Mouse (Mus musculus): ENCODE results near the gene Gga1. TPM values are rescaled to one million over a fixed set of nuclear protein-coding genes. Genes with fewer than 3 reads are reported as not detected.
"Not testable (repeated sequence)": the region's sequence is repeated elsewhere in the genome, so short reads cannot be mapped to it uniquely, and the experiment has no call there.

The Gga1 gene
- polyA plus RNA-seq, 1 experiment from 2014 or later, result 50.6 TPM

DNA sequence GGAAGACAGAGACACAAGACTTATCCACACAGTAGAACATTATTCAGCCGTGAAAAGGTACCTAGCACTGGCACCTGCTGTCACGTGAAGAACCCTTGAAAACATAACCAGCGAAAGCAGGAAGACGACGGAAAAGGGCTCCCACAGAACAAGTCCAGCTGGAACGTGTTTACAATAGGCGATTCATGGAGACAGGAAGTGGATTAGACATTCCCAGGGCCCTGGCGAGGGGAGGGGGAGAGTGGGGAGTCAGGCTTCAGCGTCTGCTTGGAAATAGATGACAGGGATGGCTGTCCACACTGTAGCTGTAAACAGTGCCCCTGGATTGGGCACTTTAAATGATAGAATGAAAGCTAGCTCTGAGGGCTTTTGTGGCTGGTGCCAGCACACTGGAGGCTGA lies 8.6 kb upstream of the Gga1 start:
- no peak overlapping the region for H3K4me2 ChIP-seq
- peak overlapping the region; percentile 71 for H3K27ac ChIP-seq
- no peaks in the 10 kb centered on the region for H3K9me3 ChIP-seq
- peak; percentile 76 for ATAC-seq (ENCODE audit: low FRiP score)
- H3K4me1 ChIP-seq (replicated peaks), result no peaks in the 10 kb centered on the region; the same call in 1 of the 2 replicates
- no peaks in the 10 kb centered on the region for H3K36me3 ChIP-seq
- 18% methylated on average over 9 of the region's 9 CpGs for WGBS
- H3K9ac ChIP-seq, result no peak overlapping the region
- no peak overlapping the region for H3K4me3 ChIP-seq
- no peaks in the 10 kb centered on the region; the same call in 1 of the 2 replicates for H3K27me3 ChIP-seq

DNA sequence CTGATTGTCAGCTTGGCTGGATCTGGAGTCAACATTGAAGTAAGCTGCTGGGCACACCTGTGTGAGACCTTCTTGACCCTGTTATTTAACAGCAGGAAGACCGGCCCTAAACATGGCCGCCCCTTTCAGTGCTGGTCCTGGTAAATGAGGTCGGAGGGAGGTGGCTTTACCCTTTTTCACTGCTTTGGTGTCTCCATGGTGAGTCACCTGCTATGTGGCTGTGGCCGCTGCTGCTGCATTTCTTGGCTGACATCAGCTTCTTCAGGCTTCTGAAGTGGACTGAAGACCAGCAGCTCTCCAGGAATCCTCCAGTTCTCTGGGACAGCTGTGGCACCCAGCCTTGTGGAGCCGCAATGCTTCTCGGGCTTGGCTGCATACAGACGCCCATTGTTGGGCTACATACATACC lies 8.2 kb upstream of the Gga1 start:
- H3K4me2 ChIP-seq, result no peak overlapping the region
- 45% methylated on average over 7 of the region's 7 CpGs for WGBS
- peak; percentile 47 for ATAC-seq (ENCODE audit: low FRiP score)

DNA sequence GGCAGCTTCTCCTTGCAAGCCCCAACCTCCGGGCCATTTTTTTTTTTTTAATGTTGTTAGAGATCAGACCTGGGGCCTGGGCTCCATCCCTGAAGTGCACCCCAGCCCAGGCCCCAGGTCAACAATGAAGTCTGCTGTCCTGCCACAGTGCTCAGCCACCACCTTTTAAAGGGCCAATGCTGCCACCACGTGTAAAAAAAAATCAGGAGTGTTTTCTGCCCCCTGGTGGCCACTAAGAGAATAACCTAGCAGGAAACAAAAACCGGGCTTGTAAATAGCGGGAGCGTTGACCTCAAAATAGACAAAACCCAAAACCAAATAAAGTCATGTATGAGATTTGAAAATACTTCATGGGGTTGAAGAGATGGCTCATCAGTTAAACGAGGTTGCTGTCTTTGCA lies 7.2 kb upstream of the Gga1 start:
- ATAC-seq (ENCODE audit: low FRiP score), result no peak
- Histone ChIP-seq H3K9me3 (no peaks in the 10 kb centered on the region), H3K27ac (no peak overlapping the region), H3K4me3 (no peak overlapping the region), H3K4me1 (replicated peaks) (no peaks in the 10 kb centered on the region; the same call in 1 of the 2 replicates), H3K27me3 (no peaks in the 10 kb centered on the region; the same call in 1 of the 2 replicates), H3K9ac (no peak overlapping the region), H3K4me2 (no peak overlapping the region), H3K36me3 (no peaks in the 10 kb centered on the region)
- WGBS, result 29% methylated on average over 6 of the region's 6 CpGs

More for the DNA sequence above, 8.2 kb upstream of the Gga1 start:
- Histone ChIP-seq H3K4me1 (replicated peaks) (no peaks in the 10 kb centered on the region; the same call in 1 of the 2 replicates), H3K4me3 (no peak overlapping the region), H3K27ac (peak overlapping the region; percentile 71), H3K36me3 (no peaks in the 10 kb centered on the region), H3K27me3 (no peaks in the 10 kb centered on the region; the same call in 1 of the 2 replicates), H3K9me3 (no peaks in the 10 kb centered on the region), H3K9ac (no peak overlapping the region)

DNA sequence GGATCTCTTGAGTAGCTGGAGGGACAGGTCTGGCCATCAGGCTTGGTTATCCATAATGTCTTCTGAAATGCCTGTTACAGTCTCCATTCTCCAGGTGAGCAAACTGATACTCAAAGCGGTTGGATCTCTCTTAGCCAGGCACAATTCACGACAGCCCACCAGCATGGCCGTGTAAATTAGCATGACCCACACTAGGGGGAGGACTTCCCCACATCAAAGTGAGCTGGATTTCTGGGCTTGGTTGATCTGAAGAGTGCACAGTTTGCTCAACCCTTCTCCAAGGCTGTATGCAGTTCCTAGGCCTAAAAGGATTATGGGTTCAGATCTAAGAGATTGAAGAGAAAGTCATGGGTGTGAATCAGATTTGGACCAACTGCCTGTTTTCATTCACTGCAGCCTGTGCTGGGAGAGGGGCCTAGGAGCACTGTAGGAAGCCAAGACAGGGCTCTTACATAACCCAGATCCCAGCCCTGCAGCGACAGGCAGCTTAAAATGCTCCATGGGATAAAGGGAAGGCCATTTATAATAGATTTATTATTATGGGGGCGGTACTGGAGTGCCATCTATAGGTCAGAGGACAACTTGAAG lies 4.9 kb upstream of the Gga1 start:
- ATAC-seq (ENCODE audit: low FRiP score), result no peak
- Histone ChIP-seq H3K27ac (no peak overlapping the region), H3K36me3 (no peaks in the 10 kb centered on the region), H3K27me3 (no peaks in the 10 kb centered on the region), H3K4me3 (no peak overlapping the region), H3K4me2 (no peak overlapping the region), H3K4me1 (replicated peaks) (peaks cover 15% of the 10 kb centered on the region), H3K9ac (no peak overlapping the region), H3K9me3 (no peaks in the 10 kb centered on the region)
- 56% methylated on average over 5 of the region's 5 CpGs for WGBS

DNA sequence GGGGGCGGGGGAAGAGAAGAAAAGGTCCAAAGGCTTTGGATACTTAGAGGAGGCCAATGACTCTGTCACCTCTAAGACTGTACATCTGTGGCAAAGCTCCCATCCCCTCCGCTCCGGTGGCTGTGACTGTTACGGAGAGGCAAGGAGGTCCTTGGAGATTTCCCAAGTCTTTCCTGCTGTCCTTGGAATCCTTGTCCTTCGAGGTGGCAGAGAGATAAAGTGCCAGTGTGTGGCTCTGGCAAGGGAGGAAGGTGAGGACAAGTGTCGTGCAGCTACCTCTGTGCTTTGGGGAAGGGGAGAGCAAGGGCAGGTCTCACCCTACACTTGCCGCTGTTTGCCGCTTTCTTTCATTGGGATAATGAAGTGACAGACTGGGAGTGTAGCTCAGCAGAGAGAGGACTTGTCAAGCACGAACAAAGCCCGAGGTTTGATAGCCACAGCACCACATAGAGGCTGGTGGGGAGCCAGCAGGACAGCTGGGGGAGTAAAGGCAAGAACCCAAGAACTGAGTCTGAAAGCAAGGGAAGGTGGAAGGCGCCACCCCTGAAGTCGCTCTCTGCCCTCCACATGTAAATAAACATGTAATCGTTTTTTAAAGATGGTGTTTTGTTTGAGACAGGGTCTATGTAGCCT lies 3.1 kb upstream of the Gga1 start:
- Histone ChIP-seq H3K4me1 (replicated peaks) (peaks cover 25% of the 10 kb centered on the region), H3K36me3 (no peaks in the 10 kb centered on the region), H3K27me3 (no peaks in the 10 kb centered on the region), H3K4me2 (no peak overlapping the region), H3K4me3 (no peak overlapping the region), H3K9ac (peak overlapping the region; percentile 25; the same call in 1 of the 2 replicates), H3K27ac (no peak overlapping the region), H3K9me3 (no peaks in the 10 kb centered on the region)
- WGBS, result 49% methylated on average over 13 of the region's 13 CpGs
- no peak for ATAC-seq (ENCODE audit: low FRiP score)

DNA sequence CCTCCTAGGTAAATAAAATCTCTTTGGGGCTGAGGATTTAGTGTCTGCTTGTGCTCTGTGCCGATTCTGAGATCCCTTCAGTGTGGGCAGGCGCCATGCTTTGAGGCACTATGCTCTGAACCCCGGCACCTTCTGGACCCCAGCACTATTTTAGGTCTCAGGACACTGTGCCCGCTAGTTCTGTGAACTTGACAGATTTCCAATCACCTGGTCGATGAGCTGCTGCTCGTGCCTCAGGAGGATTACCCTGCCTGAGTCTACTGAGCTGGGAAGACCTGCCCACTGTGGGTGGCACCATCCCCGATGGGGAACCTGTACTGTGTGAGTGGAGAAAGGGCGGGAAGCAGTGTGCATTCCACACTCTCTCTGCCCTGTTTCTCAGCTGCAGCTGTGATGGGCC lies 2.0 kb upstream of the Gga1 start:
- Histone ChIP-seq H3K4me1 (replicated peaks) (peaks cover 35% of the 10 kb centered on the region), H3K4me2 (no peak overlapping the region), H3K36me3 (peaks cover 5% of the 10 kb centered on the region; the same call in 1 of the 2 replicates), H3K9me3 (no peaks in the 10 kb centered on the region), H3K27me3 (no peaks in the 10 kb centered on the region), H3K9ac (peak overlapping the region; percentile 91; the same call in 1 of the 2 replicates), H3K27ac (peak overlapping the region; percentile 99), H3K4me3 (no peak overlapping the region)
- WGBS, result 80% methylated on average over 8 of the region's 8 CpGs
- ATAC-seq (ENCODE audit: low FRiP score), result no peak

DNA sequence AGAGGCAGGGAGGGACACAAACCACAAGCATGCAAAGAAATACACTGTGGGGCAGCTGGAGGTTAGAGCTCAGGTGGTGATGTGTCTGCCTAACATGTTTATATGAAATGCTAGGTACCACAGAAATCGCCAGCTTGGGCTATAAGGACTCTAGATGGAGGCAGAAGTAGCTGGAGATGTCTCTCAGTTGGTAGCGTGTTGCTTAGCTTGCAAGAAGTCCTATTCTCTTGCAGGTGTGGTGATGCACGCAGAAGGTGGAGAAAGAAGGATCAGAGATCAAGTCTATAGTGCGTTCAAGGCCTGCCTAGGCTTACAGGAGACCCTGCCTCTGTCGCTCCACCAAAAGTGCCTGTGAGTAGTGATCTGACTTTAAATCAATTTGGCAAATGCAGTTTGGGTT lies 1.5 kb upstream of the Gga1 start:
- peak overlapping the region; percentile 74 for H3K4me3 ChIP-seq
- no peaks in the 10 kb centered on the region for H3K27me3 ChIP-seq
- peak overlapping the region; percentile 99 for H3K27ac ChIP-seq
- peak overlapping the region; percentile 94 for H3K4me2 ChIP-seq
- WGBS, result 82% methylated on average over 5 of the region's 5 CpGs
- peak overlapping the region; percentile 91 for H3K9ac ChIP-seq
- peaks cover 10% of the 10 kb centered on the region; the same call in 1 of the 2 replicates for H3K36me3 ChIP-seq
- no peaks in the 10 kb centered on the region for H3K9me3 ChIP-seq
- peaks cover 35% of the 10 kb centered on the region for H3K4me1 ChIP-seq (replicated peaks)
- ATAC-seq (ENCODE audit: low FRiP score), result no peak

DNA sequence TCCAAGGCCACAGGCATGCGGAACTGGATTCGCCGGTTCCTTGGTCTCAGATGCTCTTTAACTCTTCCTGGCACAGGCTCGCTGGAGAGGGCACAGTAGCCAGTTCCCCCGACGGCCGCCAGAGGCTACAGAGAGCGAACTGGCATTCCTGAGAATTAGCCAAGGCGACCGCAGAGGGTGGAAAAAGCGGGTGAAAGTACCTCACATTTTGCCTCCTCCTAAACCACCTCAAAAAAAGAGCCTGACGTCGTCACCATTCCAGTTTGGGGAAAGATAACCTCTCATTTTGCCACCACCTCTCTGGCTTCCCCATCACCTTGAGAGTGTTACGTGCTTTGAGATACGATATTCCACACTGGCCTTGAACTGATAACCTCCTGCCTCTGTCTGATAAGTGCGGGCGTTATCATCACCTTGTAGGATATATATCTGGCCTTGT lies 713 bp upstream of the Gga1 start:
- H3K36me3 ChIP-seq, result peaks cover 17% of the 10 kb centered on the region
- no peaks in the 10 kb centered on the region for H3K9me3 ChIP-seq
- peak; percentile 19; the same call in 1 of the 2 replicates for ATAC-seq (ENCODE audit: low FRiP score)
- H3K4me1 ChIP-seq (replicated peaks), result peaks cover 35% of the 10 kb centered on the region
- peak overlapping the region; percentile 94 for H3K4me2 ChIP-seq
- 3% methylated on average over 17 of the region's 17 CpGs for WGBS
- peak overlapping the region; percentile 91 for H3K9ac ChIP-seq
- peak overlapping the region; percentile 74 for H3K4me3 ChIP-seq
- peak overlapping the region; percentile 99 for H3K27ac ChIP-seq
- no peaks in the 10 kb centered on the region for H3K27me3 ChIP-seq

DNA sequence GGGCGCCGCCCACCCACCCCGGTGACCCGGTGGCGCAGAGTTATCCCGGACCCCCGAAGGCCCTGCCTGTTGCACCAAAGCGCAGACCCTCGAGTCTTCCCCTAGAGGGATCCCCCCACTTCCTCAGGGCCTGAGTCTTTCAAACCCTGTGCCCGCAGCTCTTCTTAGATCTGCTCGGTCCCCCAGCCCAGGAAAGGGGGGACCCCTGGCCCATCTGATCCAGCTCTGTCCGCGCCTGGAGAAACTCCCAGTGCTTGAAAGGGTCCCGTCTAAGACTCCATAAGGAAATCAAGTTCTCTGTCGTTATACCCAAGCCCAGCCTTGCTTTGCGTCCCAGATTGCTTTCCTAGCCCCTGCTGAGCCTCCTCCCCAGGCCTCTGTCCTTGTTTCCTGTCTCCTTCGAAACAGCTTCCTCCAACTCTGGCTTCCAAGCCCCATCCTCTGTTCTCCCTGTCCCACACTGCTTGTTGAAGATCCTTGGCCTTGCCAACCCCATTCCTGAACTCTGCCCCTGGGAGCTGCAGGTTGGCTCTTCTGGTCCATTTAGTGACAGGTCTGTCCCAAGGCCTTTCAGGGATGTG lies 910 bp downstream of the Gga1 start:
- Histone ChIP-seq H3K27ac (peak overlapping the region; percentile 99), H3K4me3 (peak overlapping the region; percentile 74), H3K9me3 (no peaks in the 10 kb centered on the region), H3K4me1 (replicated peaks) (peaks cover 35% of the 10 kb centered on the region), H3K4me2 (peak overlapping the region; percentile 94), H3K27me3 (no peaks in the 10 kb centered on the region), H3K36me3 (peaks cover 34% of the 10 kb centered on the region), H3K9ac (peak overlapping the region; percentile 91)
- ATAC-seq (ENCODE audit: low FRiP score), result no peak; the same call in 1 of the 2 replicates
- WGBS, result 2% methylated on average over 17 of the region's 17 CpGs

DNA sequence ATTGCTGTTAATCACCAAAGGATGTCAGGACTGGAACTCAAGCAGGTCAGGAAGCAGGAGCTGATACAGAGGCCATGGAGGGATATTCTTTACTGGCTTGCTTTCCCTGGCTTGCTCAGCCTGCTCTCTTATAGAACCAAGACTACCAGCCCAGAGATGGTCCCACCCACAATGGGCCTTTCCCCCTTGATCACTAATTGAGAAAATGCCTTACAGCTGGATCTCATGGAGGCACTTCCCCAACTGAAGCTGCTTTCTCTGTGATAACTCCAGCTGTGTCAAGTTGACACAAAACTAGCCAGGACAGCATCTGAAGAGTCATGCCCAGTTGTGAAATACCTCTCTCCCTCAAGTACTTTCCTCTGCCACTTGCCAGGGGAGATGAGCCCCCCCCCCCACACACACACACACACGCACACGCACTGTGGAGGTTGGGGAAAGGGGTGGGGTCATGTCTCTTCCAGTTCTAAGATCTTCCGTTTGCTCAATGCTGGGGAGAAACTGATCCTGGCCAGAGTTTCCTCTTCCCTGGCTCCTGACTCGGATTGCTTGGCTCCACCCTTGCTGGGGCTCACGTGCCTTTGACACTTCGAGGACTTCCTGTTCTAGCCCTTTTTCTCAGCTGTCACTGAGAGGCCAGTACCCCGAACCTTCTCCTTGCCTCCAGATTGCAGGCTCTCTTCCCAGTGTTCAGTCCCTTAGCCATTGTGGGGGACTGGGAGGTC lies 2.0 kb downstream of the Gga1 start:
- WGBS, result 71% methylated on average over 7 of the region's 7 CpGs
- H3K4me2 ChIP-seq, result peak overlapping the region; percentile 94
- H3K9ac ChIP-seq, result peak overlapping the region; percentile 91

DNA sequence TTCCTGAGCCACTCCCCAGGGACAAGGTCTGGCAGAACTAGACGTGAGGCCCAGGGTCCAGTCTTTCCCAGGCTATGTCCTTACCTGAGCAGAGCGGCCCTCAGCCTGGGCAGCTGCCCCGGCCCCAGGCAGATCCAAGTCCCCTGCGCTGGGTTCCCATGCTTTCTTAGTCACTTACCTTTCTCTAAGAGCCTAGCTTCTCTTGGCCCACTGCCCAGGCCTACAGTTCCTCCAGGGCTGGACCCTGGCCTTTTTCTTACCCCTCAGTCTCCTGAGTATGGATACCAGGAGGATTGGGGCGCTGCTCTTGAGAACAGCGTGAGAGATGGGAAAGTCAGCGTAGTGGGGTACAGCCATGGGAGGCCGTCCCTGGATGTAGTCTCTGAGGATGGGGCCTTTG lies 3.4 kb downstream of the Gga1 start:
- ATAC-seq (ENCODE audit: low FRiP score), result no peak
- no peak overlapping the region for H3K27ac ChIP-seq
- no peaks in the 10 kb centered on the region for H3K9me3 ChIP-seq
- H3K4me2 ChIP-seq, result no peak overlapping the region
- H3K27me3 ChIP-seq, result no peaks in the 10 kb centered on the region
- 93% methylated on average over 8 of the region's 8 CpGs for WGBS
- H3K36me3 ChIP-seq, result peaks cover 57% of the 10 kb centered on the region
- H3K4me3 ChIP-seq, result no peak overlapping the region
- H3K4me1 ChIP-seq (replicated peaks), result peaks cover 30% of the 10 kb centered on the region
- H3K9ac ChIP-seq, result peak overlapping the region; percentile 60; the same call in 1 of the 2 replicates

More for the DNA sequence above, 2.0 kb downstream of the Gga1 start:
- ATAC-seq (ENCODE audit: low FRiP score); H3K27me3 ChIP-seq; H3K27ac ChIP-seq; H3K4me3 ChIP-seq; H3K9me3 ChIP-seq: not testable (repeated sequence)
- peaks cover 35% of the 10 kb centered on the region for H3K4me1 ChIP-seq (replicated peaks)
- peaks cover 44% of the 10 kb centered on the region for H3K36me3 ChIP-seq

DNA sequence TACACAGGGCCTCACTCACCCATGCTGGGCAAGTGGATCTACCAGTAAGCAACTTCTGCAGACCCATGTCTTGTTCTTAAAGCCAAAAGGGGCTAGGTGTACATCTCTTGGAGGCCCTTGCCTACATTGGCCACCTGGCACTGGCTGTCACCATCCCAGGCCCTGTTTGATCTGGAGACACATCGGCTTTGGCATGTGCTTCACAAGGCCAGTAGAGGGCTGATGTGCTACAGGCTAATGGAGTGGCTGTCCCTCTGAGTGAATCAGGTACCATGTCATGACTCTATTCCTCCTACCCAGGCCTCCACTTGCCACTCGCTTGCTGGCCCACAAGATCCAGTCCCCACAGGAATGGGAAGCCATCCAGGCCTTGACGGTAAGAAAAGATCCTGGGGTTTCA lies 4.8 kb downstream of the Gga1 start:
- peaks cover 71% of the 10 kb centered on the region for H3K36me3 ChIP-seq
- peaks cover 20% of the 10 kb centered on the region for H3K4me1 ChIP-seq (replicated peaks)
- ATAC-seq (ENCODE audit: low FRiP score), result no peak
- H3K9ac ChIP-seq, result no peak overlapping the region
- no peak overlapping the region for H3K4me2 ChIP-seq
- WGBS, result 86% methylated on average over 3 of the region's 3 CpGs
- no peak overlapping the region for H3K27ac ChIP-seq
- H3K27me3 ChIP-seq, result no peaks in the 10 kb centered on the region
- H3K9me3 ChIP-seq, result no peaks in the 10 kb centered on the region
- no peak overlapping the region for H3K4me3 ChIP-seq

Data from hindbrain, embryonic 13.5 days (tissue).